Mouse (Mus musculus) heart, postnatal 0 days (tissue): ENCODE measurements around the gene Dmkn. TPM values are rescaled to one million over a fixed set of nuclear protein-coding genes. Genes with fewer than 3 reads are reported as not detected.
"Not testable (repeated sequence)": the region's sequence is repeated elsewhere in the genome, so short reads cannot be mapped to it uniquely, and the experiment has no call there.

Experiments used
- ATAC-seq: fragments of 200-750 bp; cut with Nextera tagmentation; 2 replicates; pipeline ENCODE4 v1.8.0; 2017; ENCODE audit warnings: low read depth, moderate number of reproducible peaks, moderate library complexity; ENCODE audit not compliant: insufficient read depth
- DNase-seq: peaks from one replicate; pipeline ENCODE4 v3.0.0-alpha.2; 2016; ENCODE audit warnings: low spot score
- H3K27ac ChIP-seq: fragments of 300-500 bp; sonication (generic); 2 replicates; pipeline ENCODE4 v1.5.1; 2014; ENCODE audit warnings: low read depth, mild to moderate bottlenecking
- H3K27me3 ChIP-seq: fragments of 300-500 bp; sonication (generic); 2 replicates; pipeline ENCODE4 v1.6.1; 2014; ENCODE audit warnings: low read length, mixed read lengths; ENCODE audit not compliant: control insufficient read depth, insufficient read depth
- H3K36me3 ChIP-seq: fragments of 300-500 bp; sonication (generic); replicated peaks from 2 replicates; pipeline ENCODE4 v1.6.1; 2014; ENCODE audit warnings: low read length, mixed read lengths; ENCODE audit not compliant: control insufficient read depth, insufficient read depth
- H3K4me1 ChIP-seq: fragments of 300-500 bp; sonication (generic); 2 replicates; pipeline ENCODE4 v1.6.1; 2014; ENCODE audit warnings: antibody characterized with exemption; ENCODE audit not compliant: control insufficient read depth, insufficient read depth
- H3K4me2 ChIP-seq: fragments of 300-500 bp; sonication (generic); 2 replicates; pipeline ENCODE4 v1.6.1; 2014; ENCODE audit warnings: low read depth, mild to moderate bottlenecking, low read length, moderate library complexity
- H3K4me3 ChIP-seq: fragments of 300-500 bp; sonication (generic); 2 replicates; pipeline ENCODE4 v1.5.1; 2014; ENCODE audit warnings: low read depth, low read length
- H3K9ac ChIP-seq: fragments of 300-500 bp; sonication (generic); replicated peaks from 2 replicates; pipeline ENCODE4 v1.6.1; 2014; ENCODE audit warnings: low read depth, low read length, mixed read lengths
- H3K9me3 ChIP-seq: fragments of 300-500 bp; sonication (generic); replicated peaks from 2 replicates; pipeline ENCODE4 v1.6.1; 2016; ENCODE audit warnings: low read length; ENCODE audit not compliant: control insufficient read depth
- CTCF ChIP-seq: IDR thresholded peaks from 2 replicates; pipeline ENCODE4 v1.5.1; 2016; ENCODE audit warnings: antibody characterized with exemption, control low read depth, low read depth
- EP300 ChIP-seq: IDR thresholded peaks from 2 replicates; pipeline ENCODE4 v1.6.1; 2016; ENCODE audit warnings: antibody characterized with exemption, low read depth
- WGBS: fragments of 180-500 bp; shearing (Covaris S2); extraction: QIAGEN DNeasy Blood & Tissue Kit; methylation state at CpG from one replicate; pipeline ENCODE4 v1.1.7; 2014; 5-methylcytosine and 5-hydroxymethylcytosine counted together
- polyA plus RNA-seq: library from polyadenylated mRNA; unstranded; fragments of >200 nt; fragmentation: Nextera tagmentation; extraction: Ambion mirVana; gene quantifications from 2 replicates; pipeline ENCODE4 v1.2.1, GENCODE M21; 2015
- total RNA-seq: library from RNA; depleted of rRNA; stranded (reverse); fragments of >200 nt; gene quantifications from 2 replicates; pipeline ENCODE4 v1.2.3, GENCODE M21; 2014; ENCODE audit warnings: low replicate concordance

The Dmkn gene
- total and polyA plus RNA-seq, 2 experiments from 2014 or later: 8.1 to 10.4 TPM

DNA sequence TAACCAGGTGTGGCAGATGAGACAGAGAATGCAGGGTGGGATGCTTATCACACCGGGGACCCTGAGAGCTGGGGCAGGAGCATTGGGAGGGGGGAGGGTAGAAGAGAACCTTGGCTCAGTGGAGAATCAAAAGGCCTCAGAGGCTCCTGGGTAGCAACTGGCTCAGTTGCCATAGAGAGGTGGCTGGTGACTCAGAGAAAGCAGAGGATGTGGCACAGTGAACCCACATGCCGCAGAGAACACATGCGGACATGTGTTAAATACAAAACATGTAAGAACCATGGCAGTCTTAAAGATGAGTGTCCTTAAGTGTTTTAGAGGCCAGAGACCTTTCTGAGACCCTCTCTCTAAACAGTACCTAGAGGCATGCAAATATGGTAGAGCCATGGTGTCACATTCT, 27.3 kb upstream of the Dmkn start:
- no peak for DNase-seq
- H3K4me1 ChIP-seq: no peaks in the 10 kb centered on the region
- peaks cover 43% of the 10 kb centered on the region for H3K36me3 ChIP-seq
- H3K27me3 ChIP-seq: no peaks in the 10 kb centered on the region
- no peak overlapping the region for H3K27ac ChIP-seq
- no peak for TF ChIP-seq EP300
- TF ChIP-seq CTCF: no peak
- H3K4me3 ChIP-seq: no peak overlapping the region
- WGBS: 81% methylated on average over 3 of the region's 3 CpGs
- H3K4me2 ChIP-seq: no peak overlapping the region
- no peaks in the 10 kb centered on the region; the same call in 1 of the 2 replicates for H3K9me3 ChIP-seq
- H3K9ac ChIP-seq: no peak overlapping the region
- ATAC-seq: no peak

DNA sequence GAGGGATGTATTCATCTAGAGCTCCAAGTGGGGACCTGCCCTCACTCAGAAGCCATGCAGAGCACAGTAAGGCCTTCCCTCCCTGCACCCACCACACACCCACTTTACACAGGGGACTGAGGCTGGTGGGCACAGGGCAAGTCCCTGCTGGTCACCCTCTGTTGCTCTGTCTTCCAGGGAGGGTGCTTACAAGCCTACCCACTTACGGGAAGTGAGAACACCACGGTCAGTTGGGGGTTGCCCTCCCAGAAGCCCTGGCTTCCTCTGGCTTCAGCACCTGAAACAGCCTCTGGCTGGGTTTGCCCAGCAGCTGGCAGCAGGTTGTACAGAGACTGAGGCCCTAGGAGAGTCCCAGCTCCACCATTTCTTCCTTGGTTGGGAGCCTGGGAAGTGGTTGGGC, 21.0 kb upstream of the Dmkn start:
- not testable (repeated sequence) for DNase-seq, H3K36me3 ChIP-seq, H3K27me3 ChIP-seq, H3K4me3 ChIP-seq, ATAC-seq, H3K4me1 ChIP-seq, H3K9ac ChIP-seq, H3K4me2 ChIP-seq, H3K9me3 ChIP-seq, H3K27ac ChIP-seq
- WGBS: 76% methylated on average over 2 of the region's 2 CpGs

DNA sequence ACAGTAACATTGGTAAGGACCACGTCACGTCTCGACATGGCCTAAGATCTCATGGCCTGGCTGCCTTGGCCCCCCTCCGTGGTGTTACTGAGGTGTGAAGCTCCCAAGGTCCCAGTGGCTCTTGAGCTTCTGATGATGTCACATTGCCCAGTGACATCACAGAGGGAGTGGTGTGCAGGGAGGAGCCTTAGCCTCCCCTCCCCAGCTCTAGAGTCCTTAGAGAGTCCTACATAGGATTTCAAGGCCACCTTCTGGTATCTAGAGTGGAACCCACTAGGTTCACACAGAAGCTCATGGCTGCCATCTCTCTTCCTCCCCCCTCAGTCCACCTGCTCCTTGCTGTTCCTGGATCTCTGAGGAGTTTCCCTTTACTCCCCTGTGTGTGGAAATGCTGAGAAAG, 19.9 kb upstream of the Dmkn start, which contains the start of gene Gapdhs:
Gene Gapdhs (minus strand): TSS at position 65 of the 400 bp plus-strand sequence.
- DNase-seq, H3K27me3 ChIP-seq, H3K4me3 ChIP-seq, H3K9ac ChIP-seq, H3K4me2 ChIP-seq, H3K4me1 ChIP-seq, H3K9me3 ChIP-seq, H3K36me3 ChIP-seq: not testable (repeated sequence)
- peak; percentile 28; the same call in 1 of the 2 replicates for ATAC-seq
- 0 out of 2 replicates have a peak within 1 kb of the TSS, but pooled peaks have one; percentile 34 for H3K27ac ChIP-seq
- WGBS: no CpG with 5 or more reads among the region's 4 CpGs

DNA sequence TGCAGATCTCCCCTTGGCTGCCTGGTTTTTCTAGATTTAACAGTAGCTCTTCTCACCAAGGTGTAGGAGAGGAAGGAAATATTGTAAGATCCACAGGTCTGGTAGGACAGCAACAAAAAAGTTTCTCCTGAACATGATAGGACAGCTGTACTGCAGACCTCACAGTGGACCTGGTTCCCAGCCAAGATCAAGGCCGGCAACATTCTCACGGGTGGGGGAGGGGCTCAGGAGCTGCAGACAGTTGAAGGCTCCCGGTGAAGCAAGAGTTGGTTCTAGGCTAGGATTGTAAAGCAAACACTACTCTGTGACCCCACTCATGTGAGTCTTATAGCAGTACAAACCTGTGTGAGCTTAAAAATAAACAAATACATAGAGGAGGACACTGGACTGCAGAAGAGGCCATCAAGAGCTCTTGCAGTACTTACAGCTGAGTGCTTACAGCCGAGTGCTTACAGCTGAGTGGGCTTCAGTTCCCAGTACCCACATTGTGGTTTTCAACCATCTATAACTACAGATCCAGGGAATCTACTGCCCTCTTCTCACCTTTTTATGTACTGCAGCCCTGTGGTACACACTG, 19.4 kb upstream of the Dmkn start:
- Histone ChIP-seq H3K9ac (no peak overlapping the region), H3K27ac (0 out of 2 replicates have a peak overlapping the region, but pooled peaks have one; percentile 34), H3K9me3 (no peaks in the 10 kb centered on the region; the same call in 1 of the 2 replicates), H3K4me3 (no peak overlapping the region), H3K4me1 (peaks cover 4% of the 10 kb centered on the region; the same call in 1 of the 2 replicates), H3K4me2 (no peak overlapping the region), H3K36me3 (no peaks in the 10 kb centered on the region), H3K27me3 (no peaks in the 10 kb centered on the region)
- peak; percentile 41 for DNase-seq
- TF ChIP-seq EP300 (no peak), CTCF (no peak)
- ATAC-seq: peak; percentile 62; the same call in 1 of the 2 replicates
- 21% methylated on average over 4 of the region's 4 CpGs for WGBS

DNA sequence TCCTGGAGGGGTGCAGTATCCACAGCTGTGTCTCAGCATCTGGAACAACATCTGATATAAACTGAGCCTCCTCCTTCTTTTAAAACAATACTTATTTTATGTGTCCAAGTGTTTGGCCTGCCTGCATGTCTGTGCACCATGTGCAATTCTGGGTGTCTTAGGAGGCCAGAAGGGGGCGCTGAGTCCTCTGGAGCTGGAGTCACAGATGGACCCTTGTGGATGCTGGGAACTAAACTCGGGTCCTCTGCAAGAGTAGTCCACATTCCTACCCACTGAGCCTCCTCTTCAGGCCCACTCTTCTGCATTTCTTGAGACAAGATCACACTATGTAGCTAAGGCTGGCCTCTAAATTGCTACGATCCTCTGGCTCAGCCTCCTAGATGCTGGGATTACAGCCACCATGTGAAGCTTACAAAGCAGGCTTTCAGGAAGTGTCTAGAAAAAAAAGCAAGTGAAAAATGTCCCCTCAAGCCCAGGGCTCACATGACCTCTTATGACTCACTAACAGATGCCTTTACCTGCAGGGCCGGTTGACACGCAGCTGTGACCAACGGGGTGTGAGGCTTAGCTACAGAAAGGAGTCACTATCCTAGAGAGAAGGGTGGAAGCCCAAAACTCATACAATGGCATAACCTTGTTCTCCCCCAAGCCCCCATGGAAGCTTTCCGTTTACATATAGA, 15.9 kb upstream of the Dmkn start:
- ATAC-seq (no peak), DNase-seq (no peak)
- H3K4me2 ChIP-seq: no peak overlapping the region
- TF ChIP-seq CTCF (no peak), EP300 (no peak)
- H3K27me3 ChIP-seq: no peaks in the 10 kb centered on the region
- H3K36me3 ChIP-seq: no peaks in the 10 kb centered on the region
- no peaks in the 10 kb centered on the region for H3K9me3 ChIP-seq
- H3K27ac ChIP-seq: no peak overlapping the region
- H3K4me1 ChIP-seq: peaks cover 4% of the 10 kb centered on the region; the same call in 1 of the 2 replicates
- H3K4me3 ChIP-seq: no peak overlapping the region
- H3K9ac ChIP-seq: no peak overlapping the region
- 84% methylated on average over 7 of the region's 7 CpGs for WGBS
